Mouse (Mus musculus) intestine, embryonic 15.5 days (tissue): Measurements from ENCODE around the gene Tldc1. TPM values are rescaled to one million over a fixed set of nuclear protein-coding genes. Genes with fewer than 3 reads are reported as not detected.

Source experiments
- ATAC-seq: fragments of 200-750 bp; cut with Nextera tagmentation; 2 replicates; pipeline ENCODE4 v1.8.0; 2017; ENCODE audit warnings: moderate TSS enrichment, moderate library complexity
- H3K27ac ChIP-seq: fragments of 300-500 bp; sonication (generic); 2 replicates; pipeline ENCODE4 v1.5.1; 2015; ENCODE audit warnings: mild to moderate bottlenecking, inconsistent platforms
- H3K27me3 ChIP-seq: fragments of 300-500 bp; sonication (generic); replicated peaks from 2 replicates; pipeline ENCODE4 v1.6.1; 2015; ENCODE audit warnings: inconsistent platforms
- H3K36me3 ChIP-seq: fragments of 300-500 bp; sonication (generic); 2 replicates; pipeline ENCODE4 v1.6.1; 2015; ENCODE audit warnings: inconsistent platforms
- H3K4me1 ChIP-seq: fragments of 300-500 bp; sonication (generic); replicated peaks from 2 replicates; pipeline ENCODE4 v1.6.1; 2015; ENCODE audit warnings: inconsistent platforms
- H3K4me2 ChIP-seq: fragments of 300-500 bp; sonication (generic); replicated peaks from 2 replicates; pipeline ENCODE4 v1.6.1; 2015; ENCODE audit warnings: mild to moderate bottlenecking, inconsistent platforms
- H3K4me3 ChIP-seq: fragments of 300-500 bp; sonication (generic); replicated peaks from 2 replicates; pipeline ENCODE4 v1.5.1; 2015; ENCODE audit warnings: inconsistent platforms
- H3K9ac ChIP-seq: fragments of 300-500 bp; sonication (generic); 2 replicates; pipeline ENCODE4 v1.6.1; 2015; ENCODE audit warnings: inconsistent platforms
- H3K9me3 ChIP-seq: fragments of 300-500 bp; sonication (generic); 2 replicates; pipeline ENCODE4 v1.6.1; 2016; ENCODE audit warnings: inconsistent platforms
- WGBS: fragments of 180-500 bp; shearing (Covaris S2); methylation state at CpG from one replicate; pipeline ENCODE4 v1.1.7; 2015; 5-methylcytosine and 5-hydroxymethylcytosine counted together
- polyA plus RNA-seq: library from polyadenylated mRNA; unstranded; fragments of >200 nt; fragmentation: Nextera tagmentation; extraction: Ambion mirVana; gene quantifications from 2 replicates; pipeline ENCODE4 v1.2.1, GENCODE M21; 2015

The Tldc1 gene
- polyA plus RNA-seq, 1 experiment from 2014 or later: 15.3 TPM

- Histone ChIP-seq H3K27me3 (no peaks in the 10 kb centered on the region), H3K9ac (no peak overlapping the region), H3K9me3 (no peaks in the 10 kb centered on the region), H3K4me2 (peak overlapping the region; percentile 51), H3K4me1 (peaks cover 13% of the 10 kb centered on the region), H3K4me3 (no peak overlapping the region), H3K27ac (no peak overlapping the region), H3K36me3 (no peaks in the 10 kb centered on the region)
- ATAC-seq: peak; percentile 5; the same call in 1 of the 2 replicates
- WGBS: 83% methylated on average over 2 of the region's 2 CpGs
Measured at GRCm38 (mm10) chr8:119756147-119756461, 22.1 kb downstream of the Tldc1 start.

GRCm38 (mm10) chr8:119755238-119756146 is 22.7 kb downstream of the Tldc1 start:
- H3K9ac ChIP-seq: no peak overlapping the region
- H3K36me3 ChIP-seq: no peaks in the 10 kb centered on the region
- no peaks in the 10 kb centered on the region for H3K9me3 ChIP-seq
- H3K4me3 ChIP-seq: peak overlapping the region; percentile 18; the same call in 1 of the 2 replicates
- peaks cover 13% of the 10 kb centered on the region for H3K4me1 ChIP-seq
- H3K4me2 ChIP-seq: peak overlapping the region; percentile 51
- no peaks in the 10 kb centered on the region for H3K27me3 ChIP-seq
- ATAC-seq: peak; percentile 83
- H3K27ac ChIP-seq: no peak overlapping the region
- 26% methylated on average over 28 of the region's 28 CpGs for WGBS

GRCm38 (mm10) chr8:119744604-119745003 is 33.6 kb downstream of the Tldc1 start:
- no peak for ATAC-seq

GRCm38 (mm10) chr8:119743291-119744026 is 34.8 kb downstream of the Tldc1 start:
- no peak overlapping the region for H3K4me2 ChIP-seq
- H3K9me3 ChIP-seq: no peaks in the 10 kb centered on the region
- H3K9ac ChIP-seq: no peak overlapping the region
- peaks cover 8% of the 10 kb centered on the region; the same call in 1 of the 2 replicates for H3K4me1 ChIP-seq
- no peaks in the 10 kb centered on the region for H3K36me3 ChIP-seq
- no peaks in the 10 kb centered on the region for H3K27me3 ChIP-seq
- no peak overlapping the region for H3K27ac ChIP-seq
- no peak overlapping the region for H3K4me3 ChIP-seq
- no peak for ATAC-seq
- 47% methylated on average over 13 of the region's 13 CpGs for whole genome bisulfite sequencing

More at GRCm38 (mm10) chr8:119744604-119745003, 33.6 kb downstream of the Tldc1 start:
- Histone ChIP-seq H3K9me3 (no peaks in the 10 kb centered on the region), H3K9ac (no peak overlapping the region), H3K4me1 (peaks cover 6% of the 10 kb centered on the region; the same call in 1 of the 2 replicates), H3K27me3 (no peaks in the 10 kb centered on the region), H3K36me3 (no peaks in the 10 kb centered on the region), H3K27ac (no peak overlapping the region), H3K4me2 (no peak overlapping the region), H3K4me3 (no peak overlapping the region)
- WGBS: 66% methylated on average over 4 of the region's 4 CpGs

- H3K27me3 ChIP-seq: no peaks in the 10 kb centered on the region
- WGBS: 89% methylated on average over 7 of the region's 7 CpGs
Measured at GRCm38 (mm10) chr8:119742409-119742808, 35.8 kb downstream of the Tldc1 start.

GRCm38 (mm10) chr8:119740634-119741033 is 37.6 kb downstream of the Tldc1 start:
- ATAC-seq: peak; percentile 86
- no peaks in the 10 kb centered on the region for H3K36me3 ChIP-seq
- no peaks in the 10 kb centered on the region for H3K27me3 ChIP-seq
- no peak overlapping the region for H3K4me2 ChIP-seq
- H3K27ac ChIP-seq: peak overlapping the region; percentile 29
- H3K4me1 ChIP-seq: peaks cover 12% of the 10 kb centered on the region; the same call in 1 of the 2 replicates
- no peaks in the 10 kb centered on the region for H3K9me3 ChIP-seq
- H3K9ac ChIP-seq: no peak overlapping the region
- WGBS: 41% methylated on average over 4 of the region's 4 CpGs
- no peak overlapping the region for H3K4me3 ChIP-seq

More at GRCm38 (mm10) chr8:119742409-119742808, 35.8 kb downstream of the Tldc1 start:
- Histone ChIP-seq H3K9ac (no peak overlapping the region), H3K9me3 (no peaks in the 10 kb centered on the region), H3K36me3 (no peaks in the 10 kb centered on the region), H3K4me3 (no peak overlapping the region), H3K4me1 (peaks cover 12% of the 10 kb centered on the region; the same call in 1 of the 2 replicates), H3K27ac (no peak overlapping the region), H3K4me2 (no peak overlapping the region)
- no peak for ATAC-seq

GRCm38 (mm10) chr8:119738129-119738907 is 39.9 kb downstream of the Tldc1 start:
- H3K36me3 ChIP-seq: no peaks in the 10 kb centered on the region
- H3K27me3 ChIP-seq: no peaks in the 10 kb centered on the region
- WGBS: 66% methylated on average over 19 of the region's 19 CpGs
- no peak overlapping the region for H3K27ac ChIP-seq
- no peak overlapping the region for H3K9ac ChIP-seq
- H3K9me3 ChIP-seq: no peaks in the 10 kb centered on the region
- no peak overlapping the region for H3K4me2 ChIP-seq
- ATAC-seq: no peak
- H3K4me3 ChIP-seq: no peak overlapping the region
- H3K4me1 ChIP-seq: peaks cover 5% of the 10 kb centered on the region; the same call in 1 of the 2 replicates

GRCm38 (mm10) chr8:119737093-119737900 is 40.9 kb downstream of the Tldc1 start:
- H3K4me2 ChIP-seq: no peak overlapping the region
- peaks cover 5% of the 10 kb centered on the region; the same call in 1 of the 2 replicates for H3K4me1 ChIP-seq
- ATAC-seq: no peak
- H3K9ac ChIP-seq: no peak overlapping the region
- H3K9me3 ChIP-seq: no peaks in the 10 kb centered on the region
- no peak overlapping the region for H3K4me3 ChIP-seq
- 68% methylated on average over 11 of the region's 11 CpGs for WGBS
- H3K27me3 ChIP-seq: no peaks in the 10 kb centered on the region
- no peaks in the 10 kb centered on the region for H3K36me3 ChIP-seq
- H3K27ac ChIP-seq: no peak overlapping the region

- Histone ChIP-seq H3K36me3 (no peaks in the 10 kb centered on the region), H3K4me1 (peaks cover 5% of the 10 kb centered on the region; the same call in 1 of the 2 replicates), H3K27ac (no peak overlapping the region), H3K4me2 (no peak overlapping the region), H3K9me3 (no peaks in the 10 kb centered on the region), H3K27me3 (no peaks in the 10 kb centered on the region), H3K9ac (no peak overlapping the region), H3K4me3 (no peak overlapping the region)
- WGBS: 91% methylated on average over 10 of the region's 10 CpGs
- ATAC-seq: no peak
Measured at GRCm38 (mm10) chr8:119736348-119736917, 41.8 kb downstream of the Tldc1 start.

GRCm38 (mm10) chr8:119732072-119732471 is 46.1 kb downstream of the Tldc1 start:
- Histone ChIP-seq H3K36me3 (no peaks in the 10 kb centered on the region), H3K4me2 (no peak overlapping the region), H3K9me3 (no peaks in the 10 kb centered on the region), H3K9ac (no peak overlapping the region), H3K27me3 (no peaks in the 10 kb centered on the region), H3K4me1 (no peaks in the 10 kb centered on the region; the same call in 1 of the 2 replicates), H3K4me3 (no peak overlapping the region), H3K27ac (no peak overlapping the region)
- 63% methylated on average over 13 of the region's 13 CpGs for WGBS
- no peak for ATAC-seq

GRCm38 (mm10) chr8:119728351-119728895 is 49.8 kb downstream of the Tldc1 start:
- H3K27me3 ChIP-seq: no peaks in the 10 kb centered on the region
- no peaks in the 10 kb centered on the region for H3K36me3 ChIP-seq
- no peaks in the 10 kb centered on the region for H3K4me1 ChIP-seq
- no peaks in the 10 kb centered on the region for H3K9me3 ChIP-seq
- H3K9ac ChIP-seq: no peak overlapping the region
- H3K27ac ChIP-seq: no peak overlapping the region
- 85% methylated on average over 8 of the region's 8 CpGs for WGBS
- no peak for ATAC-seq
- no peak overlapping the region for H3K4me2 ChIP-seq
- no peak overlapping the region for H3K4me3 ChIP-seq
